Comparison of ENCODE assay signal across 11 mouse cellular contexts in genomic region chr4:45436383-45436913, GRCm38 (mm10). TPM values are rescaled to one million over a fixed set of nuclear protein-coding genes. Genes with fewer than 3 reads are reported as not detected.
DNase-seq lines count a peak whose midpoint lies in the region; ATAC-seq lines count a peak whose summit lies in the region.
"Had no signal": no experiment of that assay in that cellular context is flagged by ENCODE, and none has a peak within 500 bp of the region (broad histone marks: within the 10 kb centered on the region; RNA-seq: fewer than 3 reads in every experiment).

No protein-coding gene starts in this region.

- DNase-seq in forebrain, embryonic 10.5 days (ENCODE audit: extremely low spot score, low spot score): no peak
- DNase-seq in forebrain, embryonic 11.5 days (ENCODE audit: low spot score): no peak
- DNase-seq in kidney, postnatal 10 days: peak; percentile 22
- no peak for DNase-seq in kidney, postnatal 36 days
- DNase-seq in limb, embryonic 10.5 days (ENCODE audit: low spot score): peak; percentile 42
- no peak for DNase-seq in layer of hippocampus, adult 11-12 months (ENCODE audit: low spot score)
- no peak for DNase-seq in cerebellum, postnatal 10 days
- DNase-seq: adrenal gland, postnatal 36 days; cerebellum, postnatal 14 days; thymus, postnatal 36 days had no signal

- H3K9ac ChIP-seq in forebrain, embryonic 11.5 days (ENCODE audit: low read length): no peak overlapping the region
- H3K9ac ChIP-seq in stomach, embryonic 16.5 days (ENCODE audit: low read length): peak overlapping the region; percentile 5; the same call in 1 of the 2 replicates

- 73% methylated on average over 6 of the region's 7 CpGs for WGBS in forebrain, embryonic 10.5 days
- WGBS in forebrain, embryonic 11.5 days: 68% methylated on average over 7 of the region's 7 CpGs
- 65% methylated on average over 7 of the region's 7 CpGs for WGBS in limb, embryonic 10.5 days
- WGBS in stomach, embryonic 16.5 days: 52% methylated on average over 7 of the region's 7 CpGs

- H3K4me1 ChIP-seq in forebrain, embryonic 10.5 days: peaks cover 68% of the 10 kb centered on the region
- peaks cover 4% of the 10 kb centered on the region; the same call in 1 of the 2 replicates for H3K4me1 ChIP-seq in forebrain, embryonic 11.5 days (replicated peaks; ENCODE audit: control insufficient read depth, insufficient read depth, low read length)
- H3K4me1 ChIP-seq in limb, embryonic 10.5 days: peaks cover 99% of the 10 kb centered on the region
- peaks cover 39% of the 10 kb centered on the region for H3K4me1 ChIP-seq in stomach, embryonic 16.5 days (ENCODE audit: control insufficient read depth, insufficient read depth, low read length)

- H3K4me3 ChIP-seq in forebrain, embryonic 10.5 days: no peak overlapping the region
- no peak overlapping the region for H3K4me3 ChIP-seq in forebrain, embryonic 11.5 days (ENCODE audit: low read depth, low read length)
- H3K4me3 ChIP-seq in limb, embryonic 10.5 days: no peak overlapping the region
- H3K4me3 ChIP-seq in stomach, embryonic 16.5 days (replicated peaks; ENCODE audit: low read length): no peak overlapping the region

- peaks cover 18% of the 10 kb centered on the region for H3K36me3 ChIP-seq in forebrain, embryonic 10.5 days (replicated peaks)
- no peaks in the 10 kb centered on the region for H3K36me3 ChIP-seq in forebrain, embryonic 11.5 days (ENCODE audit: control insufficient read depth, insufficient read depth, low read length)
- peaks cover 13% of the 10 kb centered on the region; the same call in 1 of the 2 replicates for H3K36me3 ChIP-seq in limb, embryonic 10.5 days
- no peaks in the 10 kb centered on the region for H3K36me3 ChIP-seq in stomach, embryonic 16.5 days (ENCODE audit: control insufficient read depth, insufficient read depth, low read length)

- peak overlapping the region; percentile 41; the same call in 1 of the 2 replicates for H3K27ac ChIP-seq in forebrain, embryonic 10.5 days
- H3K27ac ChIP-seq in forebrain, embryonic 11.5 days (ENCODE audit: low read depth, low read length): no peak overlapping the region
- peak overlapping the region; percentile 61 for H3K27ac ChIP-seq in limb, embryonic 10.5 days
- 0 out of 2 replicates have a peak overlapping the region, but pooled peaks have one; percentile 35 for H3K27ac ChIP-seq in stomach, embryonic 16.5 days (ENCODE audit: low read length)

- no peak overlapping the region for H3K4me2 ChIP-seq in forebrain, embryonic 11.5 days (ENCODE audit: low read depth, low read length, severe bottlenecking)
- no peak overlapping the region for H3K4me2 ChIP-seq in stomach, embryonic 16.5 days (ENCODE audit: low read depth, low read length)

- no peaks in the 10 kb centered on the region for H3K9me3 ChIP-seq in forebrain, embryonic 10.5 days
- H3K9me3 ChIP-seq in forebrain, embryonic 11.5 days (ENCODE audit: control insufficient read depth, low read length): no peaks in the 10 kb centered on the region
- H3K9me3 ChIP-seq in limb, embryonic 10.5 days (replicated peaks): no peaks in the 10 kb centered on the region
- no peaks in the 10 kb centered on the region for H3K9me3 ChIP-seq in stomach, embryonic 16.5 days (replicated peaks; ENCODE audit: control insufficient read depth, low read length)

- ATAC-seq in forebrain, embryonic 11.5 days (replicated peaks; ENCODE audit: low FRiP score): no peak
- peak; percentile 16; the same call in 1 of the 2 replicates for ATAC-seq in stomach, embryonic 16.5 days (ENCODE audit: insufficient read depth, low FRiP score)

- no peaks in the 10 kb centered on the region; the same call in 1 of the 2 replicates for H3K27me3 ChIP-seq in forebrain, embryonic 10.5 days (ENCODE audit: poor library complexity, severe bottlenecking)
- no peaks in the 10 kb centered on the region for H3K27me3 ChIP-seq in forebrain, embryonic 11.5 days (ENCODE audit: control insufficient read depth, insufficient read depth, low read length)
- peaks cover 33% of the 10 kb centered on the region for H3K27me3 ChIP-seq in limb, embryonic 10.5 days (ENCODE audit: low read depth, poor library complexity, severe bottlenecking)
- no peaks in the 10 kb centered on the region for H3K27me3 ChIP-seq in stomach, embryonic 16.5 days (ENCODE audit: control insufficient read depth, insufficient read depth, low read length)

RNA-seq across cellular contexts. Expression of gene Slc25a51, which starts 27.9 kb away (rescaled TPM):
- polyA plus RNA-seq in forebrain, embryonic 10.5 days (2016; fragmentation: Nextera tagmentation; extraction: Ambion mirVana): 78.5 and 83.3 TPM in 2 replicates
- polyA plus RNA-seq in forebrain, embryonic 11.5 days (2014; fragmentation: Nextera tagmentation; extraction: Ambion mirVana): 79.4 and 87.0 TPM in 2 replicates
- polyA plus RNA-seq in limb, embryonic 10.5 days (2016; fragmentation: Nextera tagmentation; extraction: Ambion mirVana): 75.6 and 85.1 TPM in 2 replicates
- 62.0 and 65.5 TPM in 2 replicates for polyA plus RNA-seq in stomach, embryonic 16.5 days (2015; fragmentation: Nextera tagmentation; extraction: Ambion mirVana)

Comparison
In these comparisons a context has a peak if more than half of its experiments do, and no peak if none do; other contexts are left out.
1. DNase-seq: peak in kidney, postnatal 10 days (single experiment) and limb, embryonic 10.5 days (single experiment); none in forebrain, embryonic 10.5 days (single experiment), forebrain, embryonic 11.5 days (single experiment), kidney, postnatal 36 days (0 of 2), layer of hippocampus, adult 11-12 months (single experiment) and cerebellum, postnatal 10 days (0 of 2).